Mouse (Mus musculus): ENCODE measurements at regions not wholly inside any gene's neighbourhood (a gene's known extent, or its start where the extent isn't known, plus 50 kb on each side); places are given as distances from the start of the nearest gene placed in this dataset.

GRCm38 (mm10) chr4:69596992-69597541 is 642.9 kb upstream of the Brinp1 start:
- no peak overlapping the region for H3K4me3 ChIP-seq (ENCODE audit: insufficient read depth, low read length)
- H3K27ac ChIP-seq (ENCODE audit: insufficient read depth, low read length) = no peak overlapping the region
- no peaks in the 10 kb centered on the region for H3K4me1 ChIP-seq (ENCODE audit: control insufficient read depth, insufficient read depth, low read length)
- TF ChIP-seq POLR2A (IDR thresholded peaks at IDR 0.05; ENCODE audit: extremely low read depth, insufficient read depth, low read length) (no peak), CTCF (IDR thresholded peaks at IDR 0.05; ENCODE audit: extremely low read depth, insufficient read depth, low read length) (no peak)

DNA sequence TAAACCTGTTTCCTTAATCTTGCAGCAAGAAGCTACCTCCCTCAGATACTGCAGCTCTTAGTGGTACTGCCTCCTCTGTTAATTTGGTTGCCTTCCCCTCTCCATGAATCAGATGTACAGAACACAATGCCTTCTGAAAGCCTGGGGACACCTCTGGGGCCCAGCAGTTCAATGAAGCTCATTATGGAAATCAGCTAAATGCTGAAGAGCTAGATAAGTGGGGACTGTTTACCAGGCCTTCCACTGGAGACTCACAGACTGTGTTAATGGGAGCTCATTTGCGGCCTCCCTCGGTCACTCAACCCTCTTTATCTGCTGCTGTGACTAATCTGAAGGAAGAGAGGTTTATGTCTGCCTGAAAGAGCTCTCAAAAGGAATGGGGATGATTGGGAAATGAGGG is 639.8 kb upstream of the Brinp1 start:
- no peak overlapping the region for H3K4me3 ChIP-seq (ENCODE audit: insufficient read depth, low read length)
- no peak for TF ChIP-seq POLR2A (IDR thresholded peaks at IDR 0.05; ENCODE audit: extremely low read depth, insufficient read depth, low read length)
- TF ChIP-seq CTCF (IDR thresholded peaks at IDR 0.05; ENCODE audit: extremely low read depth, insufficient read depth, low read length) = no peak
- no peak overlapping the region for H3K27ac ChIP-seq (ENCODE audit: insufficient read depth, low read length)
- no peaks in the 10 kb centered on the region for H3K4me1 ChIP-seq (ENCODE audit: control insufficient read depth, insufficient read depth, low read length)

DNA sequence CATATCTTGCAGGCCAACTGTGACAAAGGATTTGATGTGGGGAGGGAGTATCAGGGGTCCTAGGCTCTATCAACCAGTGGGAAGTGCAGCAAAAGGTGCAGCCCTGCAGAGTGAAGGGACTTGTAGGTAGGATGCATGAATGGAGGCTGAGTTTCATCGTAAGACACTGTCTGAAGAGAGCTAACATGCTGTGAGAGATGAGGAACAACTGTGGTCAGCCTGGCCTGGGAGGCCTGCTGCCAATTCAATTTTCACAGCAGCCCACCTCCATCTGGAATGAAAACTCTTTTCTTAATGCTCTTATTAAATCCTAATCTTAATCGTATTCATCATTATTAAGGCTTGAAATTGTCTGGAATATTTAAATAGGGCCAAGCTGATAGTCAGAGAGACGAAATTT is 622.1 kb upstream of the Brinp1 start:
- Histone ChIP-seq H3K27ac (ENCODE audit: insufficient read depth, low read length) (no peak overlapping the region), H3K4me1 (ENCODE audit: control insufficient read depth, insufficient read depth, low read length) (no peaks in the 10 kb centered on the region), H3K4me3 (ENCODE audit: insufficient read depth, low read length) (no peak overlapping the region)
- no peak for TF ChIP-seq POLR2A (IDR thresholded peaks at IDR 0.05; ENCODE audit: extremely low read depth, insufficient read depth, low read length)
- TF ChIP-seq CTCF (IDR thresholded peaks at IDR 0.05; ENCODE audit: extremely low read depth, insufficient read depth, low read length) = no peak

DNA sequence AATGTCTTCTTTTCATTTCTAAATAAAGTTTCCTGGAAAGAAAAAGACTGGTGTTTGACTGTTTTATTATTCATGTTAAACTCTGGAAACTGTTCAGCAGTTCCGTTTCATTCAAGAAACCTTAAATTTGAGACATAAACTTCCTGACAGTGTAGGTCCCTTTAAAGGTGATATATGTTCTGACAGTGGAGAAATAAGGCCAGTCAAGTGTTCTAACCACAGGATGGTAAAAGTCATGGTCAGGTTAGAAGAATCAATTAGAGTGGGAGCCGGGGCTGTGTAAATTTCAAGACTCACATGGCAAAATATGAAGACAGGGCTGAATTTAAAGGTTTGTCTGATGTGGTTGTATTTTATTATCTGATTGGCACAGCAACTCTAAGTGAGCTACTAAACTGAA is 593.9 kb upstream of the Brinp1 start:
- Histone ChIP-seq H3K4me1 (ENCODE audit: control insufficient read depth, insufficient read depth, low read length) (no peaks in the 10 kb centered on the region), H3K27ac (ENCODE audit: insufficient read depth, low read length) (no peak overlapping the region), H3K4me3 (ENCODE audit: insufficient read depth, low read length) (no peak overlapping the region)
- TF ChIP-seq CTCF (IDR thresholded peaks at IDR 0.05; ENCODE audit: extremely low read depth, insufficient read depth, low read length) (no peak), POLR2A (IDR thresholded peaks at IDR 0.05; ENCODE audit: extremely low read depth, insufficient read depth, low read length) (no peak)

GRCm38 (mm10) chr4:69538172-69538908 is 584.1 kb upstream of the Brinp1 start:
- H3K27ac ChIP-seq (ENCODE audit: insufficient read depth, low read length) = no peak overlapping the region
- H3K4me1 ChIP-seq (ENCODE audit: control insufficient read depth, insufficient read depth, low read length) = no peaks in the 10 kb centered on the region
- TF ChIP-seq CTCF (IDR thresholded peaks at IDR 0.05; ENCODE audit: extremely low read depth, insufficient read depth, low read length) (no peak), POLR2A (IDR thresholded peaks at IDR 0.05; ENCODE audit: extremely low read depth, insufficient read depth, low read length) (no peak)
- H3K4me3 ChIP-seq (ENCODE audit: insufficient read depth, low read length) = no peak overlapping the region

GRCm38 (mm10) chr4:69533107-69533506 is 578.9 kb upstream of the Brinp1 start:
- TF ChIP-seq POLR2A (IDR thresholded peaks at IDR 0.05; ENCODE audit: extremely low read depth, insufficient read depth, low read length) (no peak), CTCF (IDR thresholded peaks at IDR 0.05; ENCODE audit: extremely low read depth, insufficient read depth, low read length) (no peak)
- Histone ChIP-seq H3K4me3 (ENCODE audit: insufficient read depth, low read length) (no peak overlapping the region), H3K27ac (ENCODE audit: insufficient read depth, low read length) (no peak overlapping the region), H3K4me1 (ENCODE audit: control insufficient read depth, insufficient read depth, low read length) (no peaks in the 10 kb centered on the region)

- H3K27ac ChIP-seq (ENCODE audit: insufficient read depth, low read length) = no peak overlapping the region
- TF ChIP-seq POLR2A (IDR thresholded peaks at IDR 0.05; ENCODE audit: extremely low read depth, insufficient read depth, low read length) = no peak
- no peaks in the 10 kb centered on the region for H3K4me1 ChIP-seq (ENCODE audit: control insufficient read depth, insufficient read depth, low read length)
- no peak overlapping the region for H3K4me3 ChIP-seq (ENCODE audit: insufficient read depth, low read length)
Measured at GRCm38 (mm10) chr4:69523112-69523511, 568.9 kb upstream of the Brinp1 start.

DNA sequence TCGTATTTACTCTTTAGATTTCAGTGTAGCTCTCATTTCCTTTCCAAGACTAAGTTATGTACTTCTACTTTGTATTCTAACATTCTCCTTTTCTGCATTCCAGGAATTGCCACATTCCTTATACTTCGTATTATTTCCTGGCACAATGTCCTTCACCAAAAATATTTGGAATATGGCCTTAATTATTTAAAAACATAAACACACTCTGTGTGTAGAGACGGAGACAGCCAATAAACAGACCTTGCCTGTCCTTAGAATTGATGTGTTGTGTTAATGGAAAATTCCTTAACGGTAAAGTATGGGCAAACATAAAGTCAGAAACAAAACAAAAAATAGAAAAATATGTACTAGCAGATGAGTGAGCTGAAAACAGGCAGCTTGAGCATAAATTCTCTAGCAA is 554.1 kb upstream of the Brinp1 start:
- H3K27ac ChIP-seq (ENCODE audit: insufficient read depth, low read length) = no peak overlapping the region
- TF ChIP-seq CTCF (IDR thresholded peaks at IDR 0.05; ENCODE audit: extremely low read depth, insufficient read depth, low read length) (no peak), POLR2A (IDR thresholded peaks at IDR 0.05; ENCODE audit: extremely low read depth, insufficient read depth, low read length) (no peak)
- H3K4me1 ChIP-seq (ENCODE audit: control insufficient read depth, insufficient read depth, low read length) = no peaks in the 10 kb centered on the region
- H3K4me3 ChIP-seq (ENCODE audit: insufficient read depth, low read length) = no peak overlapping the region

- Histone ChIP-seq H3K4me3 (ENCODE audit: insufficient read depth, low read length) (no peak overlapping the region), H3K4me1 (ENCODE audit: control insufficient read depth, insufficient read depth, low read length) (0 out of 2 replicates have a peak, but pooled peaks cover 2% of the 10 kb centered on the region), H3K27ac (ENCODE audit: insufficient read depth, low read length) (no peak overlapping the region)
- no peak for TF ChIP-seq POLR2A (IDR thresholded peaks at IDR 0.05; ENCODE audit: extremely low read depth, insufficient read depth, low read length)
- no peak for TF ChIP-seq CTCF (IDR thresholded peaks at IDR 0.05; ENCODE audit: extremely low read depth, insufficient read depth, low read length)
Measured at GRCm38 (mm10) chr4:69471200-69471599, 517.0 kb upstream of the Brinp1 start.

GRCm38 (mm10) chr4:69459990-69460389 is 505.8 kb upstream of the Brinp1 start:
- Histone ChIP-seq H3K4me1 (ENCODE audit: control insufficient read depth, insufficient read depth, low read length) (no peaks in the 10 kb centered on the region), H3K27ac (ENCODE audit: insufficient read depth, low read length) (no peak overlapping the region), H3K4me3 (ENCODE audit: insufficient read depth, low read length) (no peak overlapping the region)
- TF ChIP-seq CTCF (IDR thresholded peaks at IDR 0.05; ENCODE audit: extremely low read depth, insufficient read depth, low read length) (no peak), POLR2A (IDR thresholded peaks at IDR 0.05; ENCODE audit: extremely low read depth, insufficient read depth, low read length) (no peak)
